Mouse (Mus musculus) hindbrain, embryonic 16.5 days (tissue): Measurements from ENCODE around the gene Csf3r. TPM values are rescaled to one million over a fixed set of nuclear protein-coding genes. Genes with fewer than 3 reads are reported as not detected.

Experiments used
- ATAC-seq: fragments of 200-750 bp; cut with Nextera tagmentation; 2 replicates; pipeline ENCODE4 v1.8.0; 2017; ENCODE audit warnings: moderate TSS enrichment, moderate library complexity
- H3K27ac ChIP-seq: fragments of 300-500 bp; sonication (generic); 2 replicates; pipeline ENCODE4 v1.5.1; 2014; ENCODE audit warnings: low read depth, mild to moderate bottlenecking, control low read depth, low read length, moderate library complexity
- H3K27me3 ChIP-seq: fragments of 300-500 bp; sonication (generic); replicated peaks from 2 replicates; pipeline ENCODE4 v1.6.1; 2014; ENCODE audit warnings: low read length; ENCODE audit not compliant: control insufficient read depth, insufficient read depth
- H3K36me3 ChIP-seq: fragments of 300-500 bp; sonication (generic); 2 replicates; pipeline ENCODE4 v1.6.1; 2014; ENCODE audit warnings: mild to moderate bottlenecking, low read length, moderate library complexity, mixed read lengths; ENCODE audit not compliant: control insufficient read depth, insufficient read depth
- H3K4me1 ChIP-seq: fragments of 300-500 bp; sonication (generic); 2 replicates; pipeline ENCODE4 v1.6.1; 2014; ENCODE audit warnings: low read depth, low read length; ENCODE audit not compliant: control insufficient read depth, insufficient read depth
- H3K4me2 ChIP-seq: fragments of 300-500 bp; sonication (generic); 2 replicates; pipeline ENCODE4 v1.6.1; 2014; ENCODE audit warnings: mild to moderate bottlenecking, low read length, control low read depth, moderate library complexity
- H3K4me3 ChIP-seq: fragments of 300-500 bp; sonication (generic); 2 replicates; pipeline ENCODE4 v1.5.1; 2014; ENCODE audit warnings: mild to moderate bottlenecking, low read length, control low read depth, moderate library complexity
- H3K9ac ChIP-seq: fragments of 300-500 bp; sonication (generic); 2 replicates; pipeline ENCODE4 v1.6.1; 2014; ENCODE audit warnings: low read depth, mild to moderate bottlenecking, control low read depth, low read length, moderate library complexity
- H3K9me3 ChIP-seq: fragments of 300-500 bp; sonication (generic); 2 replicates; pipeline ENCODE4 v1.6.1; 2014; ENCODE audit warnings: mild to moderate bottlenecking, low read length, moderate library complexity; ENCODE audit not compliant: control insufficient read depth
- WGBS: fragments of 180-500 bp; shearing (Covaris S2); extraction: QIAGEN DNeasy Blood & Tissue Kit; methylation state at CpG from one replicate; pipeline ENCODE4 v1.1.7; 2014; 5-methylcytosine and 5-hydroxymethylcytosine counted together
- polyA plus RNA-seq: library from polyadenylated mRNA; unstranded; fragments of >200 nt; fragmentation: Nextera tagmentation; extraction: Ambion mirVana; gene quantifications from 2 replicates; pipeline ENCODE4 v1.2.1, GENCODE M21; 2015

The Csf3r gene
- polyA plus RNA-seq, 1 experiment from 2014 or later = 0.68 TPM

DNA sequence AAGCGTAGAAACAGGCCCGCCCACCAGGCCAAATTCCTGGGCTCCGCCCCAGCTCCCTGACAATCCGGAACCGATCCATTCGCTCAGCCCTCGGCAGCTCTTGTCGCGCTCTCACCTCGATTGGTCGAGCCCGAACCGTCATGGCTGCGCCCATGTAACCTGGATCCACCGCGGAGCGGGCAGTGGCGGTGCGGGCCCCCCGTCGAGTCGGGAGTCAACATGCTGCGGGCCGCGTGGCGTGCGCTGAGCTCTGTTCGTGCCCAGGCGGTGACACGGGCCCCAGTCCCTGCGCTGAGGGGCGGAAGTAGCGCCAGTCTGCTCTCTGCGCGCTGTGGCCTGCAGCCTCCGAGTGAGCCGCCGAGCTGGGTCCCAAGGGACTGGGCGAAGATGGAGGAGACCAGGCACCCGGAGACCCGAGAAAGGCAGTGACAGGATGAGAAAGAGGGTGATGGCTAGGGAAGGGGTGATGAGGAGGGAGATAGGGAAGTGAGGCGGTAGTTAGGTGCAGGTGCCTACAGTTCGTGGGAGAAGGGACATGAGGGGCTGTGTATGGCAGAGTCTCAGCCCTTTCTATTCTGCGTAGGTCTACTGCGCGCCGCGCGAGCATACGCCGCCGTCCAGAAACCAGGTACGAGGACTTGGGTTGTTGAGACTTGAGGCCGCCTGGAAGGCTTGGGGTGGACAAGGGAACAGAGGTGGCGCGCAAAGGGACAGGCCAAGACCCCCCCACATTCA, 22.7 kb downstream of the Csf3r start, which contains the start of gene Mrps15:
TSS of gene Mrps15 (plus strand) at position 75 of the 735 bp plus-strand sequence.
- Histone ChIP-seq H3K36me3 (peaks cover 7% of the 10 kb centered on the region; the same call in 1 of the 2 replicates), H3K4me2 (peak within 1 kb of the TSS; percentile 77), H3K27ac (peak within 1 kb of the TSS; percentile 86), H3K4me1 (peaks cover 10% of the 10 kb centered on the region), H3K9me3 (no peaks in the 10 kb centered on the region), H3K27me3 (no peaks in the 10 kb centered on the region), H3K9ac (peak within 1 kb of the TSS; percentile 88), H3K4me3 (peak within 1 kb of the TSS; percentile 86)
- peak; percentile 96 for ATAC-seq
- WGBS = under 1% methylated on average over 51 of the region's 56 CpGs

DNA sequence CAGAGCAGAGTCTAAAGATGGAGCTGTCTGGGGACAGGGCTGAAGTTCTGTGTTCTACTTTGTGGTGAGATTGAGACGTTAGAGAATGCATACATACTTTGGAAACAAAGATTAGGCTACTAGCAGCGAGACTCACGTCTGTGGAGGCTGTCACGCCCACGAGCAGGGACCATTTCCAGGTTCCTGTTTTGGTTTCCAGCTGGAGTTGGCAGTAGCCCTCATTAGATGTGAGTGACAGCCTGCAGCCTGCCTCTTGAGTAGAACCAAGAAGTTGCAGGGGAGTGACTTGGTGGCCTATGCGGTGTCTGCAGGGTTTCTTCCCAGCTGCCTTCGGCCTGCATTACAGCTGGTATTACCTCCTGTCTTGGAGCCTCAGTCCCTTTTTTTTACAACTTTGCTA, 27.3 kb downstream of the Csf3r start:
- no peaks in the 10 kb centered on the region for H3K27me3 ChIP-seq
- 86% methylated on average over 7 of the region's 7 CpGs for WGBS
- no peak overlapping the region for H3K4me2 ChIP-seq
- H3K27ac ChIP-seq = no peak overlapping the region
- peaks cover 28% of the 10 kb centered on the region for H3K36me3 ChIP-seq
- no peak overlapping the region for H3K4me3 ChIP-seq
- no peak for ATAC-seq
- H3K9me3 ChIP-seq = no peaks in the 10 kb centered on the region
- peaks cover 10% of the 10 kb centered on the region for H3K4me1 ChIP-seq
- no peak overlapping the region for H3K9ac ChIP-seq

DNA sequence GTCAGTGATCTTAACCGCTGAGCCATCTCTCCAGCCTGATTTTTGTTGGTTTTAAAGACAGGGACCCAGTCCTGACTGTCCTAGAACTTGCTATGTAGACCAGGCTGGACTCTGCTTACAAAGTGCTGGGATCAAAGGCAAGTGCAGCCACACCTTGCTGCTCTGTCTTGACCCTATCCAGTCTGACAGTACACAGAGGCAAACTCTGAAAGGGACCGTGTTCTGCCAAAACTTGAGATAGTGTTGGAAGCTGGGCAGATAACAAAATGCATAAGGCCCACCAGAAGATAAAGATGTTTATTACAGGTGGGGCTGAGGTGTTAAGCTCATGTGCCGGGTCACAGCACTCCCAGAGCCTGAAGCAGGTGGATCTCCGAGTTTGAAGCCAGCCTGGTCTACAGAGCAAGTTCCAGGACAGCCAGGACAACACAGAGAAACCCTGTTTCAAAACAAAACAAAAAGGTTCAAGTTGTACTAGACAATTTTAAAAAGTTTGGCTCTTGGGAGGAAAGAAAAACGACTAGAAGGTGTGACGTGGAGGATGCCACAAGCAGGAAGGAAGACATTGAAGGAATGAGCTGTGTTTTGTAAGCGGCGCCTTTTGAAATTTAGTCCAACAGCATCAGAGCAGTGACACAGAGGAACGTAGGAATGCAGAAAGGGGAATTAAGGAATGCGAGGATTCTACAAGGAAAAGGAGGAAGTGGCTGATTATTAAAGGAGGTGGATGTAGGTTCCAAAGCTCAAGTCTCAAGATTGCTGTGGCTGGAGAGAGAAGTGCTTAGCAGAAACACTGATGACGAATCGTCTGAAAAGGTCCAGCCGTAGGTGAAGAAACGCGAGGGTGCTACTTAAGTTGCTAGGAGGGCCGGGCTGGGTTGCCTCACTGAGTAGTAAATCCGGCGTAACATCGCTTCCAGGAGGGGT, 33.1 kb downstream of the Csf3r start:
- Histone ChIP-seq H3K4me2 (peak overlapping the region; percentile 93), H3K27ac (no peak overlapping the region; the same call in 1 of the 2 replicates), H3K27me3 (no peaks in the 10 kb centered on the region), H3K4me3 (peak overlapping the region; percentile 68), H3K9me3 (no peaks in the 10 kb centered on the region), H3K36me3 (peaks cover 20% of the 10 kb centered on the region; the same call in 1 of the 2 replicates), H3K4me1 (peaks cover 14% of the 10 kb centered on the region), H3K9ac (peak overlapping the region; percentile 67)
- ATAC-seq = 0 out of 2 replicates have a peak, but pooled peaks have one; percentile 1
- 17% methylated on average over 19 of the region's 19 CpGs for WGBS

DNA sequence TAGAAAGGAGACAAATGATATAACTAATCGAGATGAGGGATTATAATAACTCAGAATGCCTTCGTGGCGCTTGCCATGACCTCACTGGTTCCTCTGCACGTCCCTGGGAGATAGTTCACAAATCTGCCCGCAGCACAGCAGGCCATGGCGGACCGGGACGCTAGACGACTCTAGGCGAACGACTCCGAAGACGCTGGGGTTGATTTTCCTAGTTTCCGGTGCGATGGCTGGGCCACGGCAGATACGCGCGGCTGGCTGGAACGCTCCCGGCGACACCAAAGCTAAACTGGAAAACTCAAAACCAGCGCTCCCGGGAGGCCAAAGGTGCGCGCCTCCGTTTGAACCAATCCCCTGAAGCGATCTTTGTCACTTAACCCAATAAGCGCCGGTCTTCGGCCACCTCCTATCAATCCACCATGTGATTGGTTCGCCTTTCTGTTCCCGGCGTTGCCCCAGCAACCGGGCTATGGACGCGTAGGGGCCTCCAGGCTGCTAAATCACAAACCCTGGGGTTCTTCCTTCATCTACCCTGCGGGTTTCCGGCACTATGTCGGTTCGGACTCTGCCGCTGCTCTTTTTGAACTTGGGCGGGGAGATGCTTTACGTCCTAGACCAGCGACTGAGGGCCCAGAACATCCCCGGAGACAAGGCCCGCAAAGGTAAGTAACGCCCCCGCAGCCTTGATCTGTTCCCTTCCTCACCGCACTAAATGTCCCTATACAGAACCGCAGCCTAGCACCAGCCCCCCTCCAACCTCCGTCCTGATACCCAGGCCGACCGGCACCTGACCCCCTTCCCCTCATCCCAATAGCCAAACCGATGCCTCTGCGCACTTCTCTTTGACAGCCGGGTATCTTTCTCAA, 34.0 kb downstream of the Csf3r start, which contains the start of gene Oscp1:
TSS of gene Oscp1 (plus strand) at position 432 of the 863 bp plus-strand sequence.
- peak within 1 kb of the TSS; percentile 93 for H3K4me2 ChIP-seq
- ATAC-seq = peak; percentile 99
- peaks cover 15% of the 10 kb centered on the region; the same call in 1 of the 2 replicates for H3K36me3 ChIP-seq
- H3K4me3 ChIP-seq = peak within 1 kb of the TSS; percentile 68
- peak within 1 kb of the TSS; percentile 69 for H3K27ac ChIP-seq
- under 1% methylated on average over 54 of the region's 57 CpGs for WGBS
- peaks cover 14% of the 10 kb centered on the region for H3K4me1 ChIP-seq
- H3K9me3 ChIP-seq = no peaks in the 10 kb centered on the region
- H3K27me3 ChIP-seq = no peaks in the 10 kb centered on the region
- H3K9ac ChIP-seq = peak within 1 kb of the TSS; percentile 79

DNA sequence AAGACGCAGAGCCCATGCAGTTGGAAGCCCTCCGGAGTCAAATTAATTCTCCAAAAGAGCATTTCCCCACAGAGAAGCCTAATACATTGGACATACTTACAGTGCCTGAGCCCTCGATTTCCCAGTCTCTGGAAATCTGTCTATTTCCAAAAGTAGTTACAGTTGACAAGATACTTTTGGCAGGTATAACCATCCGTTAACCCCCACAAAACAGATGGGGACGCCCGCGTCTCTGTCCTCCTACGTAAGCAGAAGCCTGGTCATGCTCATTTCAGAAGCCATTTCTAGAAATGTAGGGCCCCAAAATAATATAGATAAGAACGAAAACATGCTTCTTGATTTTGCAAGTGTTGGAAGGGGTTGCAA, 34.6 kb downstream of the Csf3r start:
- Histone ChIP-seq H3K9me3 (no peaks in the 10 kb centered on the region), H3K4me2 (peak overlapping the region; percentile 73), H3K4me3 (peak overlapping the region; percentile 68), H3K4me1 (peaks cover 14% of the 10 kb centered on the region), H3K27ac (peak overlapping the region; percentile 69), H3K36me3 (peaks cover 15% of the 10 kb centered on the region; the same call in 1 of the 2 replicates), H3K9ac (peak overlapping the region; percentile 79), H3K27me3 (no peaks in the 10 kb centered on the region)
- 35% methylated on average over 9 of the region's 9 CpGs for WGBS
- ATAC-seq = no peak

DNA sequence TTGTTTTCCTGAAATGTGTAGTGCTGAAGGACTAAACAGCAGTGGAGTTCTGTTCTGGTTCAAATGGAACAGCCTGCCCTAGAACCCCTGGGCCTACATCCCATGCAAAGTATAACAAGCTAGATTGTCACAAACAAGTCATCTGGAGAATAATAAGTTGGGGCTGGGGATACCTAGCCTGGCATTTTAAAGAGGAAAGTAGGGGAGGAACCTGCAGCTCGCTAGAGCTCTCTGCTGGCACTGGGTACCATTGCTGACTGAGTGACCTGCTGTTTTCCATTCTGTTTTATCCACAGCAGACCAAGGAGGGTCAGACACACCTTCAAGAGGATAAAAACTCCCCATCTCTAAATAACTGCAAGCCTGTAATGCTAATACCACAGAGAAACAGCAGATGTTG, 38.5 kb downstream of the Csf3r start:
- Histone ChIP-seq H3K36me3 (no peaks in the 10 kb centered on the region), H3K9me3 (no peaks in the 10 kb centered on the region), H3K4me3 (no peak overlapping the region), H3K27me3 (no peaks in the 10 kb centered on the region), H3K27ac (no peak overlapping the region), H3K9ac (no peak overlapping the region), H3K4me2 (no peak overlapping the region), H3K4me1 (peaks cover 10% of the 10 kb centered on the region)
- WGBS = 48% methylated on average over 1 of the region's 1 CpGs
- ATAC-seq = no peak

DNA sequence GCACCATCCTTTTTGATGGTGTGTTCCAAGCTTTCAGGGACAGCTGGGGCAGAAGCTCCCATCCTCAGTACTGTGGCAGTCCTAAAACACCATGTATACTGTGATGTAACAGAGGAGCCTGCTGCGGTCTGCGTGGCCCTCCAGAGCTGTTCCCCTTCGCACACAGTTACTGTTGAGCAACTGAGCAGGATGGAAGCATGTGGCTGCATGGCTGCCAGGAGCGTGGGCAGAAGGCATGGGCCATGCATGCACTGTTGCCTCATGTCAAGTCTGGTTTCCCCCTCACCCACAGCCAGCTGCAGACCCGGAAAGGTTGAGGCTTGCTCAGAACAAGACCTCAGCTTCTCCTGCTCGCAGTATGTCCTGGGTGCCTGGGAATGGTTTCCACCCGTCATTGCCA, 40.9 kb downstream of the Csf3r start:
- 96% methylated on average over 7 of the region's 7 CpGs for whole genome bisulfite sequencing
- H3K9me3 ChIP-seq = no peaks in the 10 kb centered on the region
- no peak overlapping the region for H3K4me3 ChIP-seq
- ATAC-seq = no peak
- H3K27me3 ChIP-seq = no peaks in the 10 kb centered on the region
- no peak overlapping the region for H3K4me2 ChIP-seq
- H3K9ac ChIP-seq = no peak overlapping the region
- H3K4me1 ChIP-seq = no peaks in the 10 kb centered on the region
- H3K36me3 ChIP-seq = no peaks in the 10 kb centered on the region
- no peak overlapping the region for H3K27ac ChIP-seq

DNA sequence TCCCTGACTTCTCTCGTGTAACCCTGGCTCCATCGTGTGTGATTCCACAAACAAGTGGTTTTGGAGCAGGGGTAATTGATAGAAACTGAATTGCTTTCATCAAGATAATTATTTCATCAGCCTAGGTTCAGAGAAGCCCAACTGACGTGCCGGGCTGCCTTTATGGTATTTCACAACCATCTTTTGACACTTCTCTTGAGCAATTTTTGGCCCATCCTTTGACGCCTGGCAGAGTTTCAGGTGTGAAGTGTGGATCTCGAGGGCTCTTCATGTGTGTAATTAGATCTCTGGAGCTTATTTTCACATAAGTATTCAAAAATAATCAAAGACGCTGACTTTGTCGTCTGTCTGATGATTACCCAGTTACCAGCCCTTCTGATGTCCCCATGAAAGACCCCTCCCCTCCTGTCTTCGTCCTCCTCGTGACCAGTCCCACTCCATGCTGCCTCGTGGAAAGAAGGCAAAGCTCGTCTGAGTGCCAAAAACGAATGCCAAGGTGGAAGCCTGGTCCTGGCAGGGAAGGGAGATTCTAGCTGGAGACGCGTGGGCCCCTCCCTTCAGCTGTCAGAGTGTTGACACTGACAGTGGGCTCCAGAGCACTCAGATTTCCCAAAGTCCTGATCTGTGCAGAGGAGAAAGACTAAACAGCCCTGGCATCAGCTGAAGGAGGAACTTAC, 43.2 kb downstream of the Csf3r start:
- Histone ChIP-seq H3K27ac (no peak overlapping the region), H3K9ac (no peak overlapping the region), H3K4me1 (no peaks in the 10 kb centered on the region), H3K9me3 (no peaks in the 10 kb centered on the region), H3K27me3 (no peaks in the 10 kb centered on the region), H3K4me2 (no peak overlapping the region), H3K4me3 (no peak overlapping the region), H3K36me3 (no peaks in the 10 kb centered on the region)
- ATAC-seq = no peak
- WGBS = 71% methylated on average over 15 of the region's 15 CpGs
